Mouse (Mus musculus) splenic B cell, adult 2 months (primary cell): ENCODE measurements at regions not wholly inside any gene's neighbourhood (a gene's known extent, or its start where the extent isn't known, plus 50 kb on each side); places are given as distances from the start of the nearest gene placed in this dataset.

Experiments
- DNase-seq: peaks from one replicate; pipeline ENCODE4 v3.0.0-alpha.2; 2011; ENCODE audit warnings: low read depth, low spot score
- H3K27me3 ChIP-seq: 2 replicates; pipeline ENCODE4 v1.6.1; 2012; ENCODE audit warnings: mild to moderate bottlenecking, low read length, moderate library complexity, mixed read lengths; ENCODE audit not compliant: control insufficient read depth, poor library complexity, insufficient read depth, severe bottlenecking
- H3K36me3 ChIP-seq: 2 replicates; pipeline ENCODE4 v1.6.1; 2012; ENCODE audit warnings: mild to moderate bottlenecking, low read length, moderate library complexity, mixed read lengths; ENCODE audit not compliant: control insufficient read depth, poor library complexity, insufficient read depth, severe bottlenecking

- Histone ChIP-seq H3K27me3 (no peaks in the 10 kb centered on the region), H3K36me3 (no peaks in the 10 kb centered on the region)
- DNase-seq = no peak
Measured at GRCm38 (mm10) chr14:102403397-102404115, 578.9 kb downstream of the Kctd12 start.

DNA sequence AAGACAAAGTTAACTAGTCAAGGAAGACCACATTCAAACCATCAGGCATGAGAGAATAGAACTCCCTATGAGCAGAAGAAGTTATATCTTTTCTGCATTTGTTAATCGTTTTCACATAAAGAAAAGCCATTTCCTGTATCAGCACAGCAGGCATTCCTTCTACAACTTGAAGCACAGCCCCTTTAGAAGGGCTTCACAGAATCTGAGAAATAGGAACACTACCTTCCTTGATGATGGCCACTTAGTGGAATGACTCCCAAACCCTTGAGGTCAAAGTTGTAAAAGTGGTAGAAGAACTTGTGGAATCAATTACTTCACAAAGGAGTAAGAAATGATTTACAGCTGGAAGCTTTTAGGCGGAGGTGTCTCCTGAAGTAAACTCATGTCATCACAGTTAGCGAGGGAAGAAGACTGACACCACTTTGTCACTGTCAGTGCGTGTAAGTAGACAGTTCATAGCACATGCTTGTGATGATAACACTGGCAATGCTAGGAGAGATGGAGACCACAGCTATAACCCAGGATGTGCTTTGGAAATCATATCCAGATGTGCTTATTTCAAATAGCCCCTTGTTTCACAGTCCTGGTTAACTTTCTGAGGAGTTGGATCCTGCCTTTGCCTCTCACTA is 580.3 kb downstream of the Kctd12 start:
- DNase-seq = no peak
- Histone ChIP-seq H3K36me3 (no peaks in the 10 kb centered on the region), H3K27me3 (no peaks in the 10 kb centered on the region)

DNA sequence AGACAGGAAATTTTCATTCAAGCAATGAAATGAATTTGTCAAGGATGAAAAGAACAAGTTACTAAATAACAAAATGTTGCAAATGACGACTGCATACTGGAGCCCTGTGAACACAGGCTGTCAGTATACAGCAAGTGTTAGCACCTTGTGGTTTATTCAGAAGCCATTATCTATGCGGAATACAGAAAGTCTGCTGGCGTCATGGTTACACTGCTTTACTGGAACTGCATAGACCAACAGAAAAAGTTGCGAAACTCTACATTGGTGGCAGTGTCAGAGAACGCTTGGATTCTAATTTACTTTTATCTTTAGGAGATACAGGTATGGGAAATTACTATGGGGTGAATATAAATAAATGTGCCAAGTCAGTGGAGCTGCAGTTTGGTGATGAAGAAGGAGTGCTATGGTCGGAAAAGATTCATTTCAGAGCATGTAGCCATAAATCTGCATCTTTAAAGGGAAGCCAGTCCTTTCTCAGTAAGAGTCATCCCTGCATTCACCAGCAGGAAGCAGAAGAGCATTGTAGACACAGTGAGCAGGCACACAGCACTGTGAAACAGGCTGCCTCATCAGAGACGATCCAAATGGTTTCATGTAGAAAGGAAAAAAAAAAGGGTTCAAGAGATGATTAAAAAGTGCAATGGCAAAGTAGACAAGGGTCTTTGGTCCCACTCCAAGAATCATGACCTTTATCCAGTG is 586.3 kb downstream of the Kctd12 start:
- H3K36me3 ChIP-seq = no peaks in the 10 kb centered on the region
- no peak for DNase-seq
- H3K27me3 ChIP-seq = no peaks in the 10 kb centered on the region

- Histone ChIP-seq H3K27me3 (no peaks in the 10 kb centered on the region), H3K36me3 (no peaks in the 10 kb centered on the region)
- no peak for DNase-seq
Measured at GRCm38 (mm10) chr14:102392351-102392750, 590.1 kb downstream of the Kctd12 start.

DNA sequence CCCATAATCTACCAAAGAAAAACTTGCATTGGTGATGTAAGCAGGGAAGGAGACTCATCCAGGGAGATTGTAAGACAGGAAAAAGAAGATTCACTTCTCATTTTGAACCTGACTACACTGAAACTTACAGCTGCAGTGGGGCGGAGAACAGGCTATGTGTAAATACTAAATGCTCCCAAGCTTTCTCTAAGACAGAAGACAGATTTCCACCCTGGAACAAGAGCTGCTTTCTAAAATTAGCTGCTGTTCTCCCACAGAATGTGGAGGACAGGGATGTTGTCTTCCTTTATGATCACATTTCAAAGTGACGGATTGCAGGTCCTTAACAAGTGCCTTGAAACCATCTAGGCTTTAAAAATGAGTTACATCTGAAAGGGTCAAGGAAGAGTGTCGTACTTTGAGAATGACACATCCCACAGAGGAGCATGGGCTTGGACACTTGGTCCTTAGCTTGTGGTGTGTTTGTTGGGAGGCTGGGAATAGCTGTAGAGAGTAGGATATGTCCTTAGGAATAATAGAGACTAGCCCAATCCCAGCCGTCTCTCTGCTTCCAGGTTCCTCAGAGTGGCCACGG is 609.4 kb downstream of the Kctd12 start:
- H3K27me3 ChIP-seq = no peaks in the 10 kb centered on the region
- H3K36me3 ChIP-seq = no peaks in the 10 kb centered on the region
- no peak for DNase-seq

DNA sequence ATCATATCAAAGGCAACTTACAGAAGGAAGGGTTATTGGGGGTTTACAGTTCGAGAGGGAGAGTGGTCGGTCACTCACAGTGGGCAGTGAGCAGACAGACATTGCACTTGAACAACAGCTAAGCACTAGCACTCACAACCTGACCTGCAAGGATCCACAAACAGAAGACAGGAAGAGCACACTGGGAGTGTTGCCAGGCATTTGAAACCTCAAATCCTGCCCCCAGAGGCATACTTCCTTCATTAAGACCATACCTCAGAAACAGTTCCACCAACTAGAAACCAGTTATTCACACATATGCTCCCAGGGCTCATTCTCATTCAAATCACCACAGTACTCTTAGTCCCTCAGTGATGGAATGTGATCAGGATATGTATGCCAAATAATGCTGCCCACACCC is 620.8 kb downstream of the Kctd12 start:
- Histone ChIP-seq H3K27me3 (no peaks in the 10 kb centered on the region), H3K36me3 (no peaks in the 10 kb centered on the region)
- no peak for DNase-seq

- Histone ChIP-seq H3K27me3 (no peaks in the 10 kb centered on the region), H3K36me3 (no peaks in the 10 kb centered on the region)
- DNase-seq = no peak
Measured at GRCm38 (mm10) chr14:102329409-102329808, 599.7 kb downstream of the Lmo7 start.

DNA sequence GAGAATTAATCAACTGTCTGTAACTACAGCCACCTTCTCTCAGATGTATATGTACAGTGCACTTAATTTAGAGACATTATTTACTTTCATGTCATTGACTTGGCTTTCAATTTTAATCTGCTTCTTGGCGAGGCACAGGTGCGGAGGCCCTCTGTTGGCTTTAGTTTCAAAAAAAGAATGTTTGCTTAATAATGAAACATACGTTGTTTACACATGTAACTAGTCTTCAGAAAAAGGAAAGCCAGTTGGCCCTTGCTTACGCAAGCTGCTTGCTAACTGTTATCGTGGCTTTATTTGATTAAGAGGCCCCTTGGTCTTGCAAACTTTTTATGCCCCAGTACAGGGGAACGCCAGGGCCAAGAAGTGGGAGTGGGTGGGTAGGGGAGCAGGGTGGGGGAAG is 576.6 kb downstream of the Lmo7 start:
- no peaks in the 10 kb centered on the region for H3K36me3 ChIP-seq
- H3K27me3 ChIP-seq = no peaks in the 10 kb centered on the region
- DNase-seq = no peak

- Histone ChIP-seq H3K27me3 (no peaks in the 10 kb centered on the region), H3K36me3 (no peaks in the 10 kb centered on the region)
- DNase-seq = no peak
Measured at GRCm38 (mm10) chr14:102302826-102303225, 573.1 kb downstream of the Lmo7 start.

DNA sequence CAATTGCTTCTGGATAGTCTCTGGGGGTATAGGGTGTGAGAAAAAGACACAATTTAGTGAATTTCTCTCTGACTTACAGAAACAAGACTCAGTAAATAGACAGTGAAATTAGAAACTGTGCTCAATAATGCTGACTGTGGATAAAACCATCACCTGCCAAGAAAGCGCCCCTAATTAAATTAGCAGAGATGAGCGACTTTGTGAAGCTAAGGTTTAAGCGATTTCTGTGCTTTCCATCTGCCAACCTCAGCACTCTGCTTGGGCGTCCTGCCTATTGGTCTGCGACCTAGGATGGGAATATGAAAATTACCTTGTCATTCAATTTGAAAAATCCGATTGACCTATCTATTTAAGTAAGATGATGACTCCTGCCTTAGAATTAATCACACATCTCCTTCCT is 570.5 kb downstream of the Lmo7 start:
- DNase-seq = no peak
- Histone ChIP-seq H3K36me3 (no peaks in the 10 kb centered on the region), H3K27me3 (no peaks in the 10 kb centered on the region)

DNA sequence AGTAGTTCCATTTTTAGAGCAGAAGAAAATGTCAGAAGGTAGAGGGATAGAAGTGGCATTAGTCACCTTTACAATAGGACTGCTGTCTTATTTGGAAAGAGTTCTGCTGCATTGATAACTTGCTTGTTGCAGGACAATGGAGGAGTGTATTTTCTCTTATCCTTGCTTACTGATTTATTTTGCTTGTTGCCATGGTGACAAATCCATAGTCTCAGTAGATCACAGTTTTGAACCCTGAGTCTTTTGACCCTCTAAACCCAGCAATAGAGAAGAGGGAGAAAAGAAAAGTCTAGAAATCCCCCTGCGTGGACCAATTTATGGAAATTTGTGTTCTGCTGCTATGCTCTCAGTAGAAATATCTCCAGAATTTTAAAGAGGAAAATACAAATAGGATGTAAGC is 561.6 kb downstream of the Lmo7 start:
- DNase-seq = no peak
- Histone ChIP-seq H3K27me3 (no peaks in the 10 kb centered on the region), H3K36me3 (no peaks in the 10 kb centered on the region)

DNA sequence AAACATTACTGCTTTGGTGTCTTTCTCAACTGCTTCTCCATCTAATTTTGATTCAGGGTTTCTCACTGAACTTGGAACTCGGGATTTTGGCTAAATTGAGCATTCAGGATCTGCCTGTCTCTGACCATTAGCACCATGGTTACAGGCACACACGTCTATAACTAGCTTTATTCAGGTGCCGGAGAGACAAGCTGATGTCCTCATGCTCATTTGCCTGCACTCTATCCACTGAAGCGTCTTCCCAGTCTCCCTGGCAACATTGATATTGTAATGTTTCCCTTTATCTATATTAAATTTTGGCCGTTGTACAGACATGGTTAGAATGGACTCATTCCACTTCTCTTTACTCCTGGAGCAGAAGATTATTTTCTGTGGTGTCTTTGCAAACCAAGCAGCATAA is 520.3 kb downstream of the Lmo7 start:
- no peaks in the 10 kb centered on the region for H3K27me3 ChIP-seq
- DNase-seq = no peak
- H3K36me3 ChIP-seq = no peaks in the 10 kb centered on the region

GRCm38 (mm10) chr14:102248581-102248980 is 518.8 kb downstream of the Lmo7 start:
- DNase-seq = no peak
- Histone ChIP-seq H3K27me3 (no peaks in the 10 kb centered on the region), H3K36me3 (no peaks in the 10 kb centered on the region)

- H3K27me3 ChIP-seq = no peaks in the 10 kb centered on the region
- H3K36me3 ChIP-seq = no peaks in the 10 kb centered on the region
- DNase-seq = no peak
Measured at GRCm38 (mm10) chr14:102248023-102248422, 518.3 kb downstream of the Lmo7 start.
